In the genomic region with DNA sequence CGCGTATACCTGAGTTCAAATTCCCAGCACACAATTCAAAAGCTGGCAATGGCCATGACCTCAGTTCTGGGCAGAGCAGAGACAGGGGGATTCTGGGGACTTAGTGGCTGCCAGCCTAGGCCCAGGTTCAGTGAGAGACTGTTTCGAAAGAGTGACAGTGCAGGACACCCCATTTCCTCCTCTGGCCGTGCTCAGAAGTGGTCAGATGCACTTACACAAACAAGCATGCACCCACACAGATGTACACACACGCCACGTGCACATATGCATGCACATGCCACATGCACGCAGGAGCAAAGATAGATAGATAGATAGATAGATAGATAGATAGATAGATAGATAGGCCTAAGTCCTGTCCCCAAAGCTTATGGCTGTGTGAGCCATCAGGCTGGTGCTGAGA, we compare ENCODE assay signal across 21 mouse cellular contexts. TPM values are rescaled to one million over a fixed set of nuclear protein-coding genes. Genes with fewer than 3 reads are reported as not detected.
A peak's percentile ranks its signal among the peaks of the same experiment; 100 is the strongest.
DNase-seq lines count a peak whose midpoint lies in the region; ATAC-seq and TF ChIP-seq lines count a peak whose summit lies in the region.
"Had no signal": no experiment of that assay in that cellular context is flagged by ENCODE, and none has a peak within 500 bp of the region (broad histone marks: within the 10 kb centered on the region; RNA-seq: fewer than 3 reads in every experiment).

No protein-coding gene starts in this region.

- no peaks in the 10 kb centered on the region for H3K4me1 ChIP-seq in lung, postnatal 0 days (ENCODE audit: insufficient read depth, low read depth, low read length)
- peaks cover 44 to 85% of the 10 kb centered on the region in 2 experiments for H3K4me1 ChIP-seq in CH12.LX (ENCODE audit: control insufficient read depth in 1 of 2, insufficient read depth in 2 of 2)
- peaks cover 61% of the 10 kb centered on the region for H3K4me1 ChIP-seq in bone marrow macrophage, adult 2 months (ENCODE audit: control insufficient read depth, insufficient read depth, low read length)
- H3K4me1 ChIP-seq in hindbrain, postnatal 0 days (ENCODE audit: insufficient read depth, low read length): 0 out of 2 replicates have a peak, but pooled peaks cover 6% of the 10 kb centered on the region
- H3K4me1 ChIP-seq: embryonic facial prominence, embryonic 12.5 days; forebrain, embryonic 12.5 days had no signal

- no peak overlapping the region for H3K4me2 ChIP-seq in lung, postnatal 0 days (replicated peaks; ENCODE audit: low read depth, low read length)
- peak overlapping the region; percentile 48; the same call in 1 of the 2 replicates for H3K4me2 ChIP-seq in CH12.LX (ENCODE audit: insufficient read depth, low read depth, poor library complexity, severe bottlenecking)
- H3K4me2 ChIP-seq in hindbrain, postnatal 0 days (ENCODE audit: low read depth, low read length): no peak overlapping the region
- H3K4me2 ChIP-seq: embryonic facial prominence, embryonic 12.5 days; forebrain, embryonic 12.5 days; heart, embryonic 11.5 days; heart, embryonic 15.5 days; hindbrain, embryonic 13.5 days had no signal

- H3K27ac ChIP-seq in lung, postnatal 0 days (ENCODE audit: low read length): no peak overlapping the region
- H3K27ac ChIP-seq in CH12.LX (ENCODE audit: insufficient read depth, low read depth): peak overlapping the region; percentile 82
- peak overlapping the region; percentile 66 for H3K27ac ChIP-seq in bone marrow macrophage, adult 2 months (ENCODE audit: insufficient read depth, low read depth, low read length)
- H3K27ac ChIP-seq in hindbrain, postnatal 0 days: no peak overlapping the region
- H3K27ac ChIP-seq: embryonic facial prominence, embryonic 12.5 days; forebrain, embryonic 12.5 days; heart, adult 2 months; heart, embryonic 15.5 days; hindbrain, embryonic 13.5 days had no signal

- no peak overlapping the region for H3K9ac ChIP-seq in lung, postnatal 0 days (replicated peaks; ENCODE audit: low read depth)
- H3K9ac ChIP-seq in CH12.LX (ENCODE audit: insufficient read depth, low read depth): peak overlapping the region; percentile 25; the same call in 1 of the 2 replicates
- H3K9ac ChIP-seq in hindbrain, postnatal 0 days (replicated peaks; ENCODE audit: low read length): no peak overlapping the region
- H3K9ac ChIP-seq: embryonic facial prominence, embryonic 12.5 days; forebrain, embryonic 12.5 days; heart, embryonic 15.5 days; hindbrain, embryonic 13.5 days had no signal

- no peak overlapping the region for H3K4me3 ChIP-seq in lung, postnatal 0 days (ENCODE audit: low read depth, low read length)
- H3K4me3 ChIP-seq in CH12.LX (replicated peaks in 1 of 3; ENCODE audit: low read depth in 2 of 3, low read length in 2 of 3, poor library complexity in 1 of 3): peak overlapping the region; percentile 47 to 67 (median 64)
- no peak overlapping the region for H3K4me3 ChIP-seq in bone marrow macrophage, adult 2 months (ENCODE audit: insufficient read depth, low read length)
- no peak overlapping the region for H3K4me3 ChIP-seq in hindbrain, postnatal 0 days (ENCODE audit: low read length)
- H3K4me3 ChIP-seq: embryonic facial prominence, embryonic 12.5 days; forebrain, embryonic 12.5 days; heart, adult 2 months; heart, embryonic 15.5 days; hindbrain, embryonic 13.5 days had no signal

- H3K9me3 ChIP-seq in lung, postnatal 0 days (ENCODE audit: low read length): no peaks in the 10 kb centered on the region
- H3K9me3 ChIP-seq in CH12.LX (replicated peaks; ENCODE audit: low read length): no peaks in the 10 kb centered on the region
- no peaks in the 10 kb centered on the region for H3K9me3 ChIP-seq in hindbrain, postnatal 0 days (ENCODE audit: low read length)
- H3K9me3 ChIP-seq: embryonic facial prominence, embryonic 12.5 days; forebrain, embryonic 12.5 days; heart, embryonic 15.5 days; hindbrain, embryonic 13.5 days had no signal

- TF ChIP-seq CTCF in lung, postnatal 0 days (IDR thresholded peaks at IDR 0.05): no peak
- TF ChIP-seq CTCF in CH12.LX (conservative IDR thresholded peaks at IDR 0.05 in 1 of 2, IDR thresholded peaks at IDR 0.05 in 1 of 2; ENCODE audit: low read depth in 2 of 2, low read length in 2 of 2): no peak
- TF ChIP-seq CTCF in bone marrow macrophage, adult 2 months (IDR thresholded peaks at IDR 0.05; ENCODE audit: low read depth, low read length): no peak
- no peak for TF ChIP-seq CTCF in hindbrain, postnatal 0 days (IDR thresholded peaks at IDR 0.05; ENCODE audit: low read depth)

- no peaks in the 10 kb centered on the region; the same call in 1 of the 2 replicates for H3K27me3 ChIP-seq in lung, postnatal 0 days (replicated peaks; ENCODE audit: insufficient read depth, low read length)
- H3K27me3 ChIP-seq in CH12.LX (replicated peaks): no peaks in the 10 kb centered on the region
- H3K27me3 ChIP-seq in hindbrain, postnatal 0 days (ENCODE audit: insufficient read depth, low read length): no peaks in the 10 kb centered on the region
- H3K27me3 ChIP-seq: embryonic facial prominence, embryonic 12.5 days; forebrain, embryonic 12.5 days; heart, embryonic 15.5 days; hindbrain, embryonic 13.5 days had no signal

- WGBS in lung, postnatal 0 days: 84% methylated on average over 7 of the region's 7 CpGs
- 90% methylated on average over 7 of the region's 7 CpGs for WGBS in hindbrain, postnatal 0 days

- TF ChIP-seq EP300 in lung, postnatal 0 days (IDR thresholded peaks at IDR 0.05): no peak
- no peak for TF ChIP-seq EP300 in CH12.LX (IDR thresholded peaks at IDR 0.05; ENCODE audit: low read length)

- no peak for DNase-seq in lung, postnatal 0 days (ENCODE audit: low spot score)
- no peak for DNase-seq in lung, postnatal 25 days (ENCODE audit: low spot score)
- DNase-seq in CH12.LX (ENCODE audit: extremely low read depth): no peak
- no peak for DNase-seq in layer of hippocampus, adult 18-20 months (ENCODE audit: low spot score in 2 of 2)
- no peak for DNase-seq in ovary, postnatal 10 days (ENCODE audit: low spot score)
- no peak for DNase-seq in hindbrain, postnatal 0 days (ENCODE audit: low spot score)
- DNase-seq: adrenal gland, postnatal 10 days; cerebellum, adult 9-10 months; cerebellum, postnatal 25 days; gastrocnemius, postnatal 10 days; heart, adult 2 months; heart, postnatal 14 days had no signal

- H3K79me2 ChIP-seq in CH12.LX (replicated peaks; ENCODE audit: control insufficient read depth, extremely low read depth, insufficient read depth, poor library complexity, severe bottlenecking): no peaks in the 10 kb centered on the region

- ATAC-seq in lung, postnatal 0 days: peak; percentile 24; the same call in 1 of the 2 replicates
- peak; percentile 55 for ATAC-seq in megakaryocyte progenitor cell, adult 5-6 weeks (replicated peaks; ENCODE audit: poor library complexity)
- no peak for ATAC-seq in hindbrain, postnatal 0 days
- ATAC-seq: CD4-positive, CD25-positive, alpha-beta regulatory T cell, adult 4 months; forebrain, embryonic 16.5 days had no signal

- no peak for TF ChIP-seq POLR2A in CH12.LX (IDR thresholded peaks at IDR 0.05; ENCODE audit: low read depth, low read length)
- no peak for TF ChIP-seq POLR2A in bone marrow macrophage, adult 2 months (IDR thresholded peaks at IDR 0.05; ENCODE audit: borderline replicate concordance, low read depth, low read length)

- in situ Hi-C loops in CH12.LX (cut with MboI; ENCODE audit: low pct_ligation_motif_present, low pct_unique_long_range_greater_than_20kb, low sequenced_read_pairs): no loop called here

- TF ChIP-seq RAD21 in CH12.LX (IDR thresholded peaks at IDR 0.05; ENCODE audit: low read depth, low read length): no peak

- dilution Hi-C loops in CH12.LX (cut with MboI; ENCODE audit: extremely low pct_ligation_motif_present, extremely low pct_unique_long_range_greater_than_20kb, low sequenced_read_pairs): no loop called here

- no peaks in the 10 kb centered on the region for H3K36me3 ChIP-seq in lung, postnatal 0 days (ENCODE audit: insufficient read depth, low read length)
- peaks cover 0 to 23% of the 10 kb centered on the region in 2 experiments for H3K36me3 ChIP-seq in CH12.LX (replicated peaks in 1 of 2; ENCODE audit: control insufficient read depth in 1 of 2, insufficient read depth in 1 of 2, low read length in 1 of 2)
- no peaks in the 10 kb centered on the region for H3K36me3 ChIP-seq in hindbrain, postnatal 0 days (ENCODE audit: insufficient read depth, low read length)
- H3K36me3 ChIP-seq: embryonic facial prominence, embryonic 12.5 days; forebrain, embryonic 12.5 days; heart, embryonic 15.5 days; hindbrain, embryonic 13.5 days had no signal

TF ChIP-seq in CH12.LX, 34 proteins besides CTCF, POLR2A, EP300 and RAD21 (continues in another document):
- TF ChIP-seq TCF12 (IDR thresholded peaks at IDR 0.05; ENCODE audit: low read depth, low read length) (0 out of 2 replicates have a peak, but pooled peaks have one; percentile 21), MAX (IDR thresholded peaks at IDR 0.05; ENCODE audit: low read length) (0 out of 2 replicates have a peak, but pooled peaks have one; percentile 22), BHLHE40 (IDR thresholded peaks at IDR 0.05; ENCODE audit: low read depth, low read length) (peak; percentile 80), NELFE (IDR thresholded peaks at IDR 0.05; ENCODE audit: low read depth, low read length) (no peak), TBP (conservative IDR thresholded peaks at IDR 0.05; ENCODE audit: low read depth, low read length) (no peak)

RNA-seq across cellular contexts. Expression of a gene that starts 33.4 kb away (rescaled TPM):
- polyA plus RNA-seq in lung, postnatal 0 days (2015; fragmentation: Nextera tagmentation; extraction: Ambion mirVana): 10.3 and 12.2 TPM in 2 replicates
- total RNA-seq in CH12.LX (2012; rRNA removed) (12.5 and 14.4 TPM in 2 replicates), CH12.LX (2014; rRNA removed) (12.0 and 13.5 TPM in 2 replicates)
- polyA plus RNA-seq in CH12.LX (2012; ENCODE audit: insufficient read length, low read depth): 17.6 and 22.4 TPM in 2 replicates
- 57.1 and 69.9 TPM in 2 replicates for polyA plus RNA-seq in bone marrow macrophage, adult 2 months (2012; ENCODE audit: insufficient read depth, insufficient read length, missing spikeins)
- 14.6 and 23.7 TPM in 2 replicates for total RNA-seq in megakaryocyte progenitor cell, adult 5-6 weeks (2015)
- total RNA-seq in megakaryocyte progenitor cell, adult 5-6 weeks (2017): 15.4 and 24.2 TPM in 2 replicates
- 10 to 100 TPM; 43.7 to 44.5 TPM for total RNA-seq in layer of hippocampus, adult 18-20 months (2021)
- total RNA-seq in hindbrain, postnatal 0 days (2014; rRNA removed): 60.5 and 67.5 TPM in 2 replicates
- 28.9 and 31.5 TPM in 2 replicates for polyA plus RNA-seq in hindbrain, postnatal 0 days (2015; fragmentation: Nextera tagmentation; extraction: Ambion mirVana)

RNA-seq across cellular contexts. Expression of a gene that starts 39.1 kb away (rescaled TPM):
- 9.2 and 9.8 TPM in 2 replicates for polyA plus RNA-seq in lung, postnatal 0 days (2015; fragmentation: Nextera tagmentation; extraction: Ambion mirVana)
- total RNA-seq in CH12.LX (2012; rRNA removed): 21.2 and 26.0 TPM in 2 replicates
- total RNA-seq in CH12.LX (2014; rRNA removed): 12.9 and 14.5 TPM in 2 replicates
- 20.6 and 25.0 TPM in 2 replicates for polyA plus RNA-seq in CH12.LX (2012; ENCODE audit: insufficient read length, low read depth)
- 23.4 and 27.4 TPM in 2 replicates for polyA plus RNA-seq in bone marrow macrophage, adult 2 months (2012; ENCODE audit: insufficient read depth, insufficient read length, missing spikeins)
- 25.5 and 37.4 TPM in 2 replicates for total RNA-seq in megakaryocyte progenitor cell, adult 5-6 weeks (2015)
- total RNA-seq in megakaryocyte progenitor cell, adult 5-6 weeks (2017): 17.9 and 25.3 TPM in 2 replicates
- total RNA-seq in layer of hippocampus, adult 18-20 months (2021): 10 to 100 TPM; 28.9 to 29.9 TPM
- 41.8 and 43.1 TPM in 2 replicates for total RNA-seq in hindbrain, postnatal 0 days (2014; rRNA removed)
- polyA plus RNA-seq in hindbrain, postnatal 0 days (2015; fragmentation: Nextera tagmentation; extraction: Ambion mirVana): 17.4 and 17.9 TPM in 2 replicates

Comparison
In these comparisons a context has a peak if more than half of its experiments do, and no peak if none do; other contexts are left out.
1. H3K27ac ChIP-seq: peak in CH12.LX (single experiment) and bone marrow macrophage, adult 2 months (single experiment); none in lung, postnatal 0 days (single experiment) and hindbrain, postnatal 0 days (single experiment).
2. H3K4me3 ChIP-seq: peak in CH12.LX (3 of 3); none in lung, postnatal 0 days (single experiment), bone marrow macrophage, adult 2 months (single experiment) and hindbrain, postnatal 0 days (single experiment).